Mouse (Mus musculus) megakaryocyte, embryonic 14.5 days (primary cell): ENCODE results near the gene Cort. TPM values are rescaled to one million over a fixed set of nuclear protein-coding genes. Genes with fewer than 3 reads are reported as not detected.

Experiments used
- H3K27me3 ChIP-seq: replicated peaks from 2 replicates; pipeline ENCODE3; 2012; ENCODE audit warnings: inconsistent platforms
- H3K36me3 ChIP-seq: replicated peaks from 2 replicates; pipeline ENCODE3; 2012; ENCODE audit warnings: low read length, inconsistent platforms, mixed read lengths
- H3K4me1 ChIP-seq: 2 replicates; pipeline ENCODE4 v1.6.1; 2012; ENCODE audit warnings: inconsistent platforms
- H3K4me3 ChIP-seq: replicated peaks from 2 replicates; pipeline ENCODE3; 2012; ENCODE audit warnings: moderate library complexity, mild to moderate bottlenecking, inconsistent platforms
- H3K9me3 ChIP-seq: 2 replicates; pipeline ENCODE4 v1.6.1; 2012; ENCODE audit warnings: inconsistent platforms
- FLI1 ChIP-seq: IDR thresholded peaks from 2 replicates; pipeline ENCODE4 v1.6.1; 2012; ENCODE audit warnings: low read length, inconsistent platforms, mixed read lengths
- GATA1 ChIP-seq: IDR thresholded peaks from 3 replicates; pipeline ENCODE4 v1.6.1; 2012; ENCODE audit warnings: mixed read lengths, low read length, inconsistent platforms, borderline replicate concordance
- polyA plus RNA-seq: library from polyadenylated mRNA; stranded (reverse); fragments of >175 nt; gene quantifications from 2 replicates; pipeline ENCODE4 v1.2.3, GENCODE M21; 2012; ENCODE audit warnings: low replicate concordance; ENCODE audit not compliant: insufficient read depth

Cort gene
- polyA plus RNA-seq, 1 experiment, result 3.4 TPM

- peaks cover 19% of the 10 kb centered on the region for H3K36me3 ChIP-seq
- H3K27me3 ChIP-seq, result no peaks in the 10 kb centered on the region
- no peak for TF ChIP-seq GATA1
- TF ChIP-seq FLI1, result no peak
Observed at GRCm38 (mm10) chr4:149079629-149080028, 46.9 kb downstream of the Cort start.

GRCm38 (mm10) chr4:149078261-149078660 is 48.3 kb downstream of the Cort start:
- Histone ChIP-seq H3K27me3 (no peaks in the 10 kb centered on the region), H3K4me3 (no peak overlapping the region), H3K4me1 (peaks cover 37% of the 10 kb centered on the region), H3K36me3 (peaks cover 24% of the 10 kb centered on the region), H3K9me3 (no peaks in the 10 kb centered on the region)
- TF ChIP-seq GATA1 (no peak), FLI1 (no peak)

More at GRCm38 (mm10) chr4:149079629-149080028, 46.9 kb downstream of the Cort start:
- no peak overlapping the region for H3K4me3 ChIP-seq
- peaks cover 37% of the 10 kb centered on the region for H3K4me1 ChIP-seq
- no peaks in the 10 kb centered on the region for H3K9me3 ChIP-seq

- Histone ChIP-seq H3K27me3 (no peaks in the 10 kb centered on the region), H3K36me3 (peaks cover 42% of the 10 kb centered on the region), H3K9me3 (peaks cover 3% of the 10 kb centered on the region), H3K4me3 (peak overlapping the region; percentile 78), H3K4me1 (peaks cover 36% of the 10 kb centered on the region)
- no peak for TF ChIP-seq FLI1
- no peak for TF ChIP-seq GATA1
Observed at GRCm38 (mm10) chr4:149075871-149076575, 50.5 kb downstream of the Cort start.

GRCm38 (mm10) chr4:149075073-149075472 is 51.5 kb downstream of the Cort start:
- Histone ChIP-seq H3K27me3 (no peaks in the 10 kb centered on the region), H3K4me1 (peaks cover 46% of the 10 kb centered on the region), H3K4me3 (no peak overlapping the region), H3K36me3 (peaks cover 46% of the 10 kb centered on the region), H3K9me3 (peaks cover 3% of the 10 kb centered on the region)
- no peak for TF ChIP-seq FLI1
- TF ChIP-seq GATA1, result no peak

Other genes with a start within 250 kb of the Cort start
- gene Pex14, start 26.9 kb downstream of the Cort start, polyA plus RNA-seq, result 40.1 and 45.3 TPM in 2 replicates
- 1.9 and 3.8 TPM in 2 replicates for gene Dffa, start 22.6 kb downstream of the Cort start, polyA plus RNA-seq
- gene Cenps, start 10.9 kb upstream of the Cort start, polyA plus RNA-seq, result 7.5 TPM in 1 of 2 replicates, not detected in the other
- gene Pgd, start 40.0 kb upstream of the Cort start, polyA plus RNA-seq, result 102 and 133 TPM in 2 replicates
- 0.87 TPM in 1 of 2 replicates, not detected in the other for gene Kif1b, start 180.9 kb upstream of the Cort start, polyA plus RNA-seq